Mouse (Mus musculus) CH12.LX (cell line): ENCODE data around the gene Lmna. TPM values are rescaled to one million over a fixed set of nuclear protein-coding genes. Genes with fewer than 3 reads are reported as not detected.

ENCODE experiments used
- DNase-seq: peaks from one replicate; pipeline ENCODE4 v3.0.0-alpha.2; 2013; ENCODE audit errors: extremely low read depth
- H3K27ac ChIP-seq: 2 replicates; pipeline ENCODE4 v1.5.1; 2012; ENCODE audit warnings: low read depth, mild to moderate bottlenecking, control low read depth, moderate library complexity; ENCODE audit not compliant: insufficient read depth
- H3K27me3 ChIP-seq: replicated peaks from 2 replicates; pipeline ENCODE3; 2012; ENCODE audit warnings: inconsistent platforms
- H3K36me3 ChIP-seq, 2 experiments: replicated peaks in 1 of 2; 2 replicates each; pipeline versions ENCODE3 to v1.6.1; 2012; ENCODE audit warnings: inconsistent platforms in 1 of 2, low read length in 1 of 2, mild to moderate bottlenecking in 1 of 2, mixed read lengths in 1 of 2, moderate library complexity in 1 of 2; ENCODE audit not compliant: control insufficient read depth in 1 of 2, insufficient read depth in 1 of 2
- H3K4me1 ChIP-seq, 2 experiments: 2 replicates each; pipeline ENCODE4 v1.6.1; 2012; ENCODE audit warnings: inconsistent platforms in 1 of 2, moderate library complexity in 1 of 2; ENCODE audit not compliant: insufficient read depth in 2 of 2, control insufficient read depth in 1 of 2
- H3K4me2 ChIP-seq: 2 replicates; pipeline ENCODE4 v1.6.1; 2012; ENCODE audit warnings: low read depth, mild to moderate bottlenecking, control low read depth; ENCODE audit not compliant: poor library complexity, insufficient read depth, severe bottlenecking
- H3K4me3 ChIP-seq, 3 experiments: fragments of 150-350 bp in 1 of 3; sonication (generic) in 1 of 3; replicated peaks in 1 of 3; 2 replicates each; pipeline versions ENCODE3 to v1.5.1; 2011 to 2012; ENCODE audit warnings: low read depth in 2 of 3, low read length in 2 of 3, mild to moderate bottlenecking in 2 of 3, moderate library complexity in 2 of 3, control low read depth in 1 of 3, improper control_type of control experiment in 1 of 3, inconsistent platforms in 1 of 3, mixed read lengths in 1 of 3; ENCODE audit not compliant: poor library complexity in 1 of 3
- H3K79me2 ChIP-seq: replicated peaks from 2 replicates; pipeline ENCODE4 v1.6.1; 2012; ENCODE audit warnings: mild to moderate bottlenecking, moderate library complexity; ENCODE audit not compliant: control insufficient read depth, poor library complexity, insufficient read depth, severe bottlenecking; ENCODE audit errors: extremely low read depth
- H3K9ac ChIP-seq: 2 replicates; pipeline ENCODE4 v1.6.1; 2012; ENCODE audit warnings: low read depth, mild to moderate bottlenecking, control low read depth, moderate library complexity; ENCODE audit not compliant: insufficient read depth
- H3K9me3 ChIP-seq: replicated peaks from 2 replicates; pipeline ENCODE3; 2012; ENCODE audit warnings: low read length, inconsistent platforms, mixed read lengths
- BHLHE40 ChIP-seq: IDR thresholded peaks from 2 replicates; pipeline ENCODE4 v1.6.1; 2011; ENCODE audit warnings: mild to moderate bottlenecking, low read depth, low read length, improper control_type of control experiment
- CHD1 ChIP-seq: IDR thresholded peaks from 2 replicates; pipeline ENCODE4 v1.6.1; 2012; ENCODE audit warnings: low read depth, low read length, improper control_type of control experiment, inconsistent platforms
- CHD2 ChIP-seq: IDR thresholded peaks from 2 replicates; pipeline ENCODE4 v1.6.1; 2011; ENCODE audit warnings: low read length, improper control_type of control experiment
- CTCF ChIP-seq, 2 experiments: IDR thresholded peaks in 1 of 2; conservative IDR thresholded peaks in 1 of 2; 2 replicates each; pipeline ENCODE4 v1.5.1; 2011 to 2012; ENCODE audit warnings: low read depth in 2 of 2, low read length in 2 of 2, improper control_type of control experiment in 1 of 2, inconsistent platforms in 1 of 2, mild to moderate bottlenecking in 1 of 2, moderate library complexity in 1 of 2
- E2F4 ChIP-seq: IDR thresholded peaks from 2 replicates; pipeline ENCODE4 v1.6.1; 2011; ENCODE audit warnings: low read depth, low read length, improper control_type of control experiment; ENCODE audit not compliant: insufficient replicate concordance
- ELF1 ChIP-seq: IDR thresholded peaks from 2 replicates; pipeline ENCODE4 v1.6.1; 2014; ENCODE audit warnings: low read depth, mild to moderate bottlenecking, inconsistent platforms, low read length, improper control_type of control experiment
- EP300 ChIP-seq: IDR thresholded peaks from 2 replicates; pipeline ENCODE4 v1.6.1; 2011; ENCODE audit warnings: low read length, improper control_type of control experiment
- ETS1 ChIP-seq: conservative IDR thresholded peaks from 2 replicates; pipeline ENCODE4 v1.6.1; 2012; ENCODE audit warnings: low read depth, mild to moderate bottlenecking, inconsistent platforms, low read length, improper control_type of control experiment, moderate library complexity
- HCFC1 ChIP-seq: IDR thresholded peaks from 2 replicates; pipeline ENCODE4 v1.6.1; 2012; ENCODE audit warnings: low read depth, mild to moderate bottlenecking, inconsistent platforms, low read length, improper control_type of control experiment
- JUN ChIP-seq: IDR thresholded peaks from 2 replicates; pipeline ENCODE4 v1.6.1; 2011; ENCODE audit warnings: low read depth, mild to moderate bottlenecking, low read length, improper control_type of control experiment, moderate library complexity; ENCODE audit not compliant: insufficient read depth
- MAFK ChIP-seq: IDR thresholded peaks from 2 replicates; pipeline ENCODE4 v1.6.1; 2011; ENCODE audit warnings: low read length, improper control_type of control experiment; ENCODE audit not compliant: insufficient replicate concordance
- MAX ChIP-seq: IDR thresholded peaks from 2 replicates; pipeline ENCODE4 v1.6.1; 2011; ENCODE audit warnings: low read length, improper control_type of control experiment
- MAZ ChIP-seq: IDR thresholded peaks from 2 replicates; pipeline ENCODE4 v1.6.1; 2012; ENCODE audit warnings: low read depth, mild to moderate bottlenecking, inconsistent platforms, low read length, improper control_type of control experiment, moderate library complexity
- MEF2A ChIP-seq: IDR thresholded peaks from 2 replicates; pipeline ENCODE4 v1.6.1; 2014; ENCODE audit warnings: low read depth, mild to moderate bottlenecking, inconsistent platforms, low read length, improper control_type of control experiment, borderline replicate concordance
- MXI1 ChIP-seq: IDR thresholded peaks from 2 replicates; pipeline ENCODE4 v1.6.1; 2011; ENCODE audit warnings: mild to moderate bottlenecking, low read depth, low read length, improper control_type of control experiment
- NRF1 ChIP-seq: IDR thresholded peaks from 2 replicates; pipeline ENCODE4 v1.6.1; 2014; ENCODE audit warnings: low read depth, mild to moderate bottlenecking, inconsistent platforms, low read length, improper control_type of control experiment, moderate library complexity
- PAX5 ChIP-seq: IDR thresholded peaks from 2 replicates; pipeline ENCODE4 v1.6.1; 2012; ENCODE audit warnings: low read length, inconsistent platforms, mixed read lengths
- POLR2AphosphoS2 ChIP-seq: IDR thresholded peaks from 2 replicates; pipeline ENCODE4 v1.6.1; 2011; ENCODE audit warnings: low read depth, low read length, improper control_type of control experiment
- RAD21 ChIP-seq: IDR thresholded peaks from 2 replicates; pipeline ENCODE4 v1.6.1; 2011; ENCODE audit warnings: low read depth, mild to moderate bottlenecking, low read length, improper control_type of control experiment, moderate library complexity
- SIN3A ChIP-seq: IDR thresholded peaks from 2 replicates; pipeline ENCODE4 v1.6.1; 2012; ENCODE audit warnings: low read length, improper control_type of control experiment, inconsistent platforms
- SMC3 ChIP-seq: IDR thresholded peaks from 2 replicates; pipeline ENCODE4 v1.6.1; 2011; ENCODE audit warnings: low read depth, low read length, improper control_type of control experiment
- TCF12 ChIP-seq: IDR thresholded peaks from 2 replicates; pipeline ENCODE4 v1.6.1; 2014; ENCODE audit warnings: low read depth, mild to moderate bottlenecking, inconsistent platforms, low read length, improper control_type of control experiment
- UBTF ChIP-seq: IDR thresholded peaks from 2 replicates; pipeline ENCODE4 v1.6.1; 2012; ENCODE audit warnings: low read depth, mild to moderate bottlenecking, inconsistent platforms, low read length, improper control_type of control experiment, moderate library complexity
- USF2 ChIP-seq: conservative IDR thresholded peaks from 2 replicates; pipeline ENCODE4 v1.6.1; 2011; ENCODE audit warnings: low read depth, low read length, improper control_type of control experiment
- ZC3H11A ChIP-seq: IDR thresholded peaks from 2 replicates; pipeline ENCODE4 v1.6.1; 2012; ENCODE audit warnings: low read depth, mild to moderate bottlenecking, inconsistent platforms, low read length, improper control_type of control experiment
- ZNF384 ChIP-seq: IDR thresholded peaks from 2 replicates; pipeline ENCODE4 v1.6.1; 2012; ENCODE audit warnings: low read depth, low read length, improper control_type of control experiment, inconsistent platforms
- dilution Hi-C: fragments of 300-500 bp; cut with MboI; formaldehyde crosslinking; loops from 2 replicates; pipeline ENCODE4 v1.14.3; 2020; ENCODE audit warnings: low sequenced_read_pairs; ENCODE audit not compliant: extremely low pct_unique_long_range_greater_than_20kb, extremely low pct_ligation_motif_present
- in situ Hi-C: fragments of 300-500 bp; cut with MboI; formaldehyde crosslinking; loops from 3 replicates; pipeline ENCODE4 v1.14.3; 2019; ENCODE audit warnings: low sequenced_read_pairs, low pct_ligation_motif_present, low pct_unique_long_range_greater_than_20kb, mixed read lengths
- polyA plus RNA-seq: library from polyadenylated mRNA; unstranded; fragments of >175 nt; gene quantifications from 2 replicates; pipeline ENCODE4 v1.2.1, GENCODE M21; 2012; ENCODE audit warnings: low read depth; ENCODE audit not compliant: insufficient read length
- total RNA-seq, 2 experiments: library from RNA; depleted of rRNA; stranded (reverse); fragments of 300-350 nt in 1 of 2; fragments of >200 nt in 1 of 2; gene quantifications; 2 replicates each; pipeline ENCODE4 v1.2.3; 2012 to 2014

Gene Lmna
- total and polyA plus RNA-seq, 3 experiments = 16.1 to 67.7 (median 17.2) TPM

- H3K9ac ChIP-seq = peak overlapping the region; percentile 8; the same call in 1 of the 2 replicates
- peaks cover 13 to 31% of the 10 kb centered on the region in 2 experiments for H3K4me1 ChIP-seq
- peaks cover 3 to 24% of the 10 kb centered on the region in 2 experiments for H3K36me3 ChIP-seq
- H3K27me3 ChIP-seq = no peaks in the 10 kb centered on the region
- no peaks in the 10 kb centered on the region for H3K9me3 ChIP-seq
- dilution Hi-C loops = no loop called here
- H3K4me3 ChIP-seq = peak overlapping the region; percentile 31 to 39 (median 35)
- H3K27ac ChIP-seq = peak overlapping the region; percentile 35
- in situ Hi-C loops = no loop called here
- DNase-seq = peak; percentile 51
- H3K79me2 ChIP-seq = no peaks in the 10 kb centered on the region
- H3K4me2 ChIP-seq = peak overlapping the region; percentile 55
- TF ChIP-seq E2F4 = no peak
- peak; percentile 81 for TF ChIP-seq RAD21
- no peak for TF ChIP-seq MXI1
- no peak for TF ChIP-seq ZC3H11A
- TF ChIP-seq PAX5 = no peak
- no peak for TF ChIP-seq MAZ
- peak; percentile 52 for TF ChIP-seq SMC3
- no peak for TF ChIP-seq POLR2AphosphoS2
- TF ChIP-seq ELF1 = peak; percentile 32; the same call in 1 of the 2 replicates
- peak in 1 of 2 experiments; percentile 89; a peak in 3 of 4 replicates for TF ChIP-seq CTCF (conservative IDR thresholded peaks at IDR 0.05 in 1 of 2, IDR thresholded peaks at IDR 0.05 in 1 of 2; ENCODE audit: low read depth in 2 of 2, low read length in 2 of 2)
- 0 out of 2 replicates have a peak, but pooled peaks have one; percentile 22 for TF ChIP-seq HCFC1
- no peak for TF ChIP-seq MAX
- TF ChIP-seq MEF2A = no peak
- no peak for TF ChIP-seq SIN3A
- TF ChIP-seq NRF1 = no peak
- no peak for TF ChIP-seq EP300
These were observed 34.8 kb upstream of the Lmna start for GRCm38 (mm10) chr3:88544514-88544913.

- in situ Hi-C loops = no loop called here
- no peak for DNase-seq
- no peak overlapping the region for H3K9ac ChIP-seq
These were observed 34.1 kb upstream of the Lmna start for GRCm38 (mm10) chr3:88543651-88544410.

More at GRCm38 (mm10) chr3:88543651-88544410, 34.1 kb upstream of the Lmna start:
- H3K27ac ChIP-seq = no peak overlapping the region
- H3K9me3 ChIP-seq = no peaks in the 10 kb centered on the region
- no peaks in the 10 kb centered on the region for H3K79me2 ChIP-seq
- H3K27me3 ChIP-seq = no peaks in the 10 kb centered on the region
- H3K4me1 ChIP-seq = peaks cover 13 to 31% of the 10 kb centered on the region in 2 experiments
- peaks cover 3 to 22% of the 10 kb centered on the region in 2 experiments for H3K36me3 ChIP-seq
- dilution Hi-C loops = no loop called here
- H3K4me3 ChIP-seq = no peak overlapping the region
- no peak overlapping the region for H3K4me2 ChIP-seq
- TF ChIP-seq BHLHE40 (0 out of 2 replicates have a peak, but pooled peaks have one; percentile 16), ZNF384 (no peak), ELF1 (peak; percentile 51; the same call in 1 of the 2 replicates), CHD1 (no peak), JUN (no peak), MAFK (no peak), CTCF (conservative IDR thresholded peaks at IDR 0.05 in 1 of 2, IDR thresholded peaks at IDR 0.05 in 1 of 2; ENCODE audit: low read depth in 2 of 2, low read length in 2 of 2) (no peak), CHD2 (peak; percentile 36; the same call in 1 of the 2 replicates), ETS1 (no peak), PAX5 (no peak), UBTF (no peak), SIN3A (no peak), TCF12 (no peak), MEF2A (no peak), NRF1 (no peak), HCFC1 (no peak), MAZ (no peak), USF2 (no peak)
